In genomic region chr2:129038426-129038936, GRCm38 (mm10) we compare ENCODE assay signal across 9 mouse cellular contexts. TPM values are rescaled to one million over a fixed set of nuclear protein-coding genes. Genes with fewer than 3 reads are reported as not detected.
DNase-seq lines count a peak whose midpoint lies in the region; ATAC-seq and TF ChIP-seq lines count a peak whose summit lies in the region.
"Had no signal": no experiment of that assay in that cellular context is flagged by ENCODE, and none has a peak within 500 bp of the region (broad histone marks: within the 10 kb centered on the region; RNA-seq: fewer than 3 reads in every experiment).

No protein-coding gene starts in this region.

- ATAC-seq in frontal cortex, adult (ENCODE audit: low TSS enrichment): peak; percentile 8; the same call in 1 of the 2 replicates
- ATAC-seq in heart, embryonic 16.5 days (replicated peaks; ENCODE audit: extremely low read depth, insufficient read depth, low FRiP score): no peak
- ATAC-seq in liver, postnatal 0 days: peak; percentile 5; the same call in 1 of the 2 replicates
- no peak for ATAC-seq in megakaryocyte progenitor cell, adult 5-6 weeks (replicated peaks; ENCODE audit: poor library complexity)

- TF ChIP-seq EP300 in liver, postnatal 0 days (IDR thresholded peaks at IDR 0.05; ENCODE audit: low read depth): no peak

- H3K4me3 ChIP-seq in heart, embryonic 16.5 days (ENCODE audit: low read length): peak overlapping the region; percentile 53
- peak overlapping the region; percentile 13 for H3K4me3 ChIP-seq in liver, postnatal 0 days (ENCODE audit: low read depth, low read length)
- H3K4me3 ChIP-seq: erythroblast, embryonic 14.5 days had no signal

- H3K4me1 ChIP-seq in heart, embryonic 16.5 days (ENCODE audit: control insufficient read depth, insufficient read depth, low read length): peaks cover 6% of the 10 kb centered on the region
- H3K4me1 ChIP-seq in liver, postnatal 0 days (ENCODE audit: insufficient read depth): peaks cover 5% of the 10 kb centered on the region; the same call in 1 of the 2 replicates

- no peaks in the 10 kb centered on the region for H3K36me3 ChIP-seq in heart, embryonic 16.5 days (ENCODE audit: control insufficient read depth, insufficient read depth)
- H3K36me3 ChIP-seq in liver, postnatal 0 days (replicated peaks; ENCODE audit: insufficient read depth, low read length): no peaks in the 10 kb centered on the region

- WGBS in heart, embryonic 16.5 days: 12% methylated on average over 15 of the region's 15 CpGs
- 31% methylated on average over 15 of the region's 15 CpGs for WGBS in liver, postnatal 0 days (ENCODE audit: insufficient replicate concordance)

- H3K27me3 ChIP-seq in heart, embryonic 16.5 days (ENCODE audit: control insufficient read depth, insufficient read depth, low read length): peaks cover 29% of the 10 kb centered on the region
- peaks cover 38% of the 10 kb centered on the region for H3K27me3 ChIP-seq in liver, postnatal 0 days (ENCODE audit: insufficient read depth, low read length)

- H3K9ac ChIP-seq in heart, embryonic 16.5 days (ENCODE audit: low read length): peak overlapping the region; percentile 57
- no peak overlapping the region for H3K9ac ChIP-seq in liver, postnatal 0 days (replicated peaks)

- H3K27ac ChIP-seq in heart, embryonic 16.5 days (ENCODE audit: low read length): no peak overlapping the region
- H3K27ac ChIP-seq in liver, postnatal 0 days (ENCODE audit: low read depth): no peak overlapping the region

- no peaks in the 10 kb centered on the region for H3K9me3 ChIP-seq in heart, embryonic 16.5 days (replicated peaks; ENCODE audit: control insufficient read depth, low read length)
- no peaks in the 10 kb centered on the region for H3K9me3 ChIP-seq in liver, postnatal 0 days (ENCODE audit: low read length)

- peak overlapping the region; percentile 89 for H3K4me2 ChIP-seq in heart, embryonic 16.5 days (ENCODE audit: low read depth, low read length)
- H3K4me2 ChIP-seq in liver, postnatal 0 days (ENCODE audit: low read depth, low read length): peak overlapping the region; percentile 63

- TF ChIP-seq CTCF in liver, postnatal 0 days (IDR thresholded peaks at IDR 0.05; ENCODE audit: low read depth): no peak

- DNase-seq in frontal cortex, postnatal 25 days (ENCODE audit: low spot score in 2 of 2): no peak
- peak; percentile 48 to 54 for DNase-seq in right cerebral cortex, postnatal 10 days (ENCODE audit: low spot score in 2 of 2)
- DNase-seq in right cerebral cortex, adult 18-20 months: no peak
- no peak for DNase-seq in liver, postnatal 0 days
- no peak for DNase-seq in T-cell, adult 2 months (ENCODE audit: low spot score)

RNA-seq across cellular contexts. Expression of gene Vinac1, which starts 9.5 kb away (rescaled TPM):
- polyA plus RNA-seq in heart, embryonic 16.5 days (2015; fragmentation: Nextera tagmentation; extraction: Ambion mirVana): 0.09 and 0.10 TPM in 2 replicates
- not detected in 2 replicates for polyA plus RNA-seq in liver, postnatal 0 days (2015; fragmentation: Nextera tagmentation; extraction: Ambion mirVana)
- total RNA-seq in megakaryocyte progenitor cell, adult 5-6 weeks (2015): not detected in 2 replicates
- not detected in 2 replicates for total RNA-seq in megakaryocyte progenitor cell, adult 5-6 weeks (2017)
- polyA plus RNA-seq: erythroblast, embryonic 14.5 days had no signal

RNA-seq across cellular contexts. Expression of gene Ttl, which starts 27.3 kb away (rescaled TPM):
- polyA plus RNA-seq in heart, embryonic 16.5 days (2015; fragmentation: Nextera tagmentation; extraction: Ambion mirVana): 7.0 and 8.4 TPM in 2 replicates
- 1.2 and 1.9 TPM in 2 replicates for polyA plus RNA-seq in liver, postnatal 0 days (2015; fragmentation: Nextera tagmentation; extraction: Ambion mirVana)
- total RNA-seq in megakaryocyte progenitor cell, adult 5-6 weeks (2015): 2.5 and 2.7 TPM in 2 replicates
- total RNA-seq in megakaryocyte progenitor cell, adult 5-6 weeks (2017): 3.0 and 4.9 TPM in 2 replicates

Comparison
In these comparisons a context has a peak if more than half of its experiments do, and no peak if none do; other contexts are left out.
1. DNase-seq: peak in right cerebral cortex, postnatal 10 days (2 of 2); none in frontal cortex, postnatal 25 days (0 of 2), right cerebral cortex, adult 18-20 months (single experiment), liver, postnatal 0 days (single experiment) and T-cell, adult 2 months (single experiment).
2. ATAC-seq: peak in frontal cortex, adult (single experiment) and liver, postnatal 0 days (single experiment); none in heart, embryonic 16.5 days (single experiment) and megakaryocyte progenitor cell, adult 5-6 weeks (single experiment).